Mouse (Mus musculus) liver, adult (tissue): Measurements from ENCODE around the gene Bok.

Experiments
- GATA4 ChIP-seq: IDR thresholded peaks from 2 replicates; pipeline ENCODE4 v1.6.1; 2014; ENCODE audit warnings: mild to moderate bottlenecking, low read length; ENCODE audit not compliant: insufficient replicate concordance

The Bok gene

DNA sequence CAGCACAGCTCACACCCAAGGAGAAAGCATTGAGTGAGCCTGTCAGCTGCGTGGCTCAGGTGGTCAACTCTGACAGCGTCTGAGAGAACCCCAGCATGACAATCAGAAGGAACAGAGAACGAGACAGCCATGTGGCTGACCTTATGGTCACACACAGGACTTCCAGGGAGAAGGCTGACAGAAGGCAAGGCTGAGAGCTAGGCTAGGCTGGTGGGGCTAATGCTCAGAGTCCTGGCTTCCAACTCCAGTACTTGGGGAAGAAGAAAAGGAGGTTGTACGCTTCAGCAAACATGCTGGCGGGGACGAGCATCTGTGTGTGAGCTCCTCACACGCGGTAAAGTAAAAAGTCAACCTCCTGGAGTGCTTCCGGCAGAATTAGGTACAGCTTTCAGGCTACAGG lies 18.9 kb downstream of the Bok start:
- TF ChIP-seq GATA4: no peak

DNA sequence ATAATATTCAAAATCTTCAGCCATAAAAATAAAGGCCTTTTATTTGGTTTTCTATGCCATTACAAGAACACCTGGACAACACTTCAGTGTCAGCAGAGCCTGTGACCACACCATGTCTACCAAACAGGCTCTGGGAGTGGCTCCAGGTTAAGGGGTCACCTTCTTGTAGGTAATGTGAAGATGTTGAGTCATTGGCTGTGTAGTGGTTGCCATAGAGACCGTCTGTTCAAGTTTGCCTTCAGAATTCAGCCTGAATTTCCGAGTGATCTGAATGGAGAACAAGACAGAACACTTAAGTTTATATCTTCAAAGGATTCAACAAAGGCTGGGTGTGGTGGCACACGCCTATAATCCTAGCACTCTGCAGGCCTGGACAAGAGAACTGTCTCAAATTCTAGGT lies 19.9 kb downstream of the Bok start:
- no peak for TF ChIP-seq GATA4

- TF ChIP-seq GATA4: no peak
These were observed 30.7 kb downstream of the Bok start for GRCm38 (mm10) chr1:93716166-93716565.

GRCm38 (mm10) chr1:93721557-93721956 lies 36.1 kb downstream of the Bok start:
- no peak for TF ChIP-seq GATA4

DNA sequence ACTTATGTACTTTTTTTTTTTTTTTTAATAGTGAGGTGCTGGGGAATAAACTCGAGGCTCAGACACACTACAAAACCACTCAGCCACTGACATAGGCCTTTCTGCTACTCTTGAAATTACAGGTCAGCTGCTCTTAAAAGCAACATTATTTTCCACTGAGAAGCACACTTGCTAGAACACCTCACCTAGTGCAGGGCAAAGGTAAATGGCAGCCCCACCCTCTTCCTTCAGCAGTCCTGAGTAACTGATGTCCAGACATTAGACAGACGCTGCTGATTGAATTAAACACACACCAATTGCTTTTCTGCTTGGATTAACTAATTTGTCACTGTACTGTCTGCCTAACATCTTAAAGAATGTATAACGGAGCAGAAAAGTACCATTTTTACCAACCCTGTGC lies 39.2 kb downstream of the Bok start:
- TF ChIP-seq GATA4: no peak

DNA sequence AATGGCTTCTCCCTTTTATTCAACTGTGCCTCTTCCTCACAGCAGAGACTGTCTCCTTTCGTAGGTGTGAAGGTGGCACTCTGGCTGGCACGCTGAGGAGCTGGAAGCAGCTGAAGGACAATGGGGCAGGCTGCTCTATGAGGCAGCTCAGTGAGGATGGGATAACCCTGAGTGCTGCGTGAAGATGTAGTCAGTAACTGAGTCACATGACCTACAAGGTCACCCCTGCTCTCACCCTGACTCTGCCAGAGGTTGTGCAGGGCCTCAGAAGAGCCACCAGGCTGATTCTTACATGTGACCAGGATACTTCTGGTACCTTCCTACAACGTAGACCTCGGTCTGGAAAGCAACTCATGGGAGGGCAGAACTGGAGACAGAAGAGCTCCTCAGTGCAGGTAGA lies 40.2 kb downstream of the Bok start:
- no peak for TF ChIP-seq GATA4

DNA sequence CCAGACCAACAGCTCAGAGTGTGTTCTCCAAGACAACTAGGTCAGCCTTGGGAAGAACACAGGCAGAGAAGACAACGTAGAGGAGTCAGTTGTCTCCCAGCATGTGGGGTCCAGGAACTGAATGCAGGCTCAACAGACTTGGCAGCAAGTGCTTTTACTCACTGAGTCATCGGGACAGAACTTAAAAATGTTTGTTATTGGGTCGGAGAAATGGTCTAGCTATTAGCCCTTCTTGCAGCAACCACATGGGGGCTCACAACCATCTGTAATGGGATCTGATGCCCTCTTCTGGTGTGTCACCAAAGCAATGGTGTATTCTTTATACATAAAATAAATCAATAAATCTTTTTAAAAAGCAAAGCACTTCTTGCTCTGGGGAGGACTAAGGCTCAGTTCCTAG lies 40.7 kb downstream of the Bok start:
- no peak for TF ChIP-seq GATA4

- no peak for TF ChIP-seq GATA4
These were observed 41.5 kb downstream of the Bok start for GRCm38 (mm10) chr1:93726974-93727373.

- TF ChIP-seq GATA4: no peak
These were observed 45.6 kb downstream of the Bok start for GRCm38 (mm10) chr1:93731103-93731502.

GRCm38 (mm10) chr1:93731880-93732281 lies 46.4 kb downstream of the Bok start:
- no peak for TF ChIP-seq GATA4

GRCm38 (mm10) chr1:93735859-93736258 lies 50.4 kb downstream of the Bok start:
- no peak for TF ChIP-seq GATA4

DNA sequence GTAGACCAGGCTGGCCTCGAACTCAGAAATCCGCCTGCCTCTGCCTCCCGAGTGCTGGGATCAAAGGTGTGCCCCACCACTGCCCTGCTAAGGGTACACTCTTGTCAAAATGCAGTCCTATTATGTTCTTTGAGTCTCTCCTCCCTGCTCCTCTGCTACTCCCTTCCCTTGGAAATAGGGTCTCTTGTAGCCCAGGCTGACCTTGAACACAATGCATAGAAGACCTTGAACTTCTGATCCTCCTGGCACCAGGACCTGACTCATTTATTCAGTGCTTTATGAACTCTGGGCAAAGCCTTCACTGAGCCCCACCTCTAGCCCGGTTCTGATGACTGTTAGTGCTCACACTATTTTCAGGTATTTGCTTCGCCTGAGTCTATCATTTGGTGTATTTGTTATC lies 52.3 kb downstream of the Bok start:
- TF ChIP-seq GATA4: no peak

DNA sequence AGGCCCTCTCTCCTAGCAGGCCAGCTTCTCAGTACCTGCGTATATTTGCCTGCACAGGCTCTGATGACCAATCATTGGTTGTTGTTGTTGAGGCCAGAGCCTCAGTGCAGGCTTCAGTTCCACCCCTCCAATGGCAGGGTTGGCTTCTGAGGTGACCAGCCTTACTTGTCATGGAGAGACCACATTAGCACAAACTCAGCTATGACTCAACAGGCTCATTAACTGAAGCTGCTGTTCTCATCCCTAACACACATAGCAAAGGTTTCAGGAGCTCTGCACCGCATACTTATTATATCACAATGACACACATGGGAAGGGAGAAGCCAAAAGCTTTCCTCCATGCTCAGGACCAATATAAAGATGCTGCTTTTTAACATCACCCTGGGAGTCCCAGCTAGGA lies 55.2 kb downstream of the Bok start:
- no peak for TF ChIP-seq GATA4

DNA sequence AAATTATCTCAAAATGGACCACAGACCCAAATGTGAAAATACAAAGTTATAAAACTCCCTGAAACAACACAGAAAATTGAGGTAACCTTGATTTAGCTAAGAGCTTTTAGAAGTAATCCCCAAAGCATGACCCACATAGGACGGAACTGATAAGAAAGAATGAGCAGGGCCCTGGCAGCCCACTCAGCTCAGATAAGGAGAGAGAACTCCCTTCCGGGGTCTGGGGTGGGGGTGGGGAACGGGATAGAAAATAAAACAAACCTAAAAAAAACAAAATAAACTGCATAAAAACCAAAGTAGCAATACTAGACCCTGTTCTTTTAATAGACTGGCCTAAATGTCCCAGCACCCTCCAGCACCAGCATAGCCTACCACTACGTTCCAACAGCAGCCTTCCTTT lies 56.5 kb downstream of the Bok start:
- TF ChIP-seq GATA4: peak; percentile 62; the same call in 1 of the 2 replicates

GRCm38 (mm10) chr1:93742910-93743309 lies 57.5 kb downstream of the Bok start:
- no peak for TF ChIP-seq GATA4
